Mouse (Mus musculus) hindbrain, embryonic 12.5 days (tissue): ENCODE results near the gene Mrtfb. TPM values are rescaled to one million over a fixed set of nuclear protein-coding genes. Genes with fewer than 3 reads are reported as not detected.

Experiments
- ATAC-seq: fragments of 200-750 bp; cut with Nextera tagmentation; 2 replicates; pipeline ENCODE4 v1.8.0; 2017; ENCODE audit warnings: moderate TSS enrichment; ENCODE audit not compliant: low FRiP score
- H3K27ac ChIP-seq: fragments of 300-500 bp; sonication (generic); 2 replicates; pipeline ENCODE4 v1.5.1; 2016; ENCODE audit warnings: mild to moderate bottlenecking
- H3K27me3 ChIP-seq: fragments of 300-500 bp; sonication (generic); 2 replicates; pipeline ENCODE4 v1.6.1; 2016; ENCODE audit warnings: mild to moderate bottlenecking
- H3K36me3 ChIP-seq: fragments of 300-500 bp; sonication (generic); 2 replicates; pipeline ENCODE4 v1.6.1; 2016; ENCODE audit warnings: mild to moderate bottlenecking
- H3K4me1 ChIP-seq: fragments of 300-500 bp; sonication (generic); 2 replicates; pipeline ENCODE4 v1.6.1; 2016
- H3K4me2 ChIP-seq: fragments of 300-500 bp; sonication (generic); replicated peaks from 2 replicates; pipeline ENCODE4 v1.6.1; 2016; ENCODE audit warnings: mild to moderate bottlenecking
- H3K4me3 ChIP-seq: fragments of 300-500 bp; sonication (generic); 2 replicates; pipeline ENCODE4 v1.5.1; 2016; ENCODE audit warnings: mild to moderate bottlenecking
- H3K9ac ChIP-seq: fragments of 300-500 bp; sonication (generic); 2 replicates; pipeline ENCODE4 v1.6.1; 2016; ENCODE audit warnings: mild to moderate bottlenecking, moderate library complexity
- H3K9me3 ChIP-seq: fragments of 300-500 bp; sonication (generic); replicated peaks from 2 replicates; pipeline ENCODE4 v1.6.1; 2016; ENCODE audit warnings: mild to moderate bottlenecking
- WGBS: fragments of 180-500 bp; shearing (Covaris S2); methylation state at CpG from one replicate; pipeline ENCODE4 v1.1.7; 2016; 5-methylcytosine and 5-hydroxymethylcytosine counted together
- polyA plus RNA-seq: library from polyadenylated mRNA; unstranded; fragments of >200 nt; fragmentation: Nextera tagmentation; extraction: Ambion mirVana; gene quantifications from 2 replicates; pipeline ENCODE4 v1.2.1, GENCODE M21; 2016

Mrtfb gene
- polyA plus RNA-seq, 1 experiment from 2014 or later = 15.9 TPM

DNA sequence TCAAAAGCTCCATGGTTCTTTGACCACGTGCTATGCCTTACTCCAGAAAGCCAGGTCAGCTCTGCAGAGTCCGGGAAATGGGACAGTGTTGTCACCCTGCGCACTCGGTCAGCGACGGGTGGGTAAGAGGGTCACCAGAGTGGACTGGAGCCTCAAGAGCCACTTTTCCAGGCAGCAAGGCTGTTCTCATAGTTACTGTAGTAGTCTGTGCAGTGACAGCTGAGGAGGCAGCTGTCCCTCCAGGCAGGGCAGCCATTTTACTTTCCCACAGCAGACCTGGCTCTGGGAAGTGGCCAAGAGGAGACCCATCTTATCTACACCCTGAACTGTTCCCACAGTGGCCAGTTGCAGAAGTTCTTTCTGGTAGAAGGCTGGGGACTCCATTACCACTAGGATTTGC lies 159.2 kb downstream of the Mrtfb start:
- no peak overlapping the region for H3K9ac ChIP-seq
- no peak overlapping the region for H3K27ac ChIP-seq
- H3K27me3 ChIP-seq = no peaks in the 10 kb centered on the region
- H3K36me3 ChIP-seq = peaks cover 22% of the 10 kb centered on the region
- H3K4me1 ChIP-seq = no peaks in the 10 kb centered on the region
- WGBS = 92% methylated on average over 6 of the region's 6 CpGs
- ATAC-seq = no peak
- H3K4me3 ChIP-seq = no peak overlapping the region
- no peak overlapping the region for H3K4me2 ChIP-seq
- H3K9me3 ChIP-seq = no peaks in the 10 kb centered on the region

DNA sequence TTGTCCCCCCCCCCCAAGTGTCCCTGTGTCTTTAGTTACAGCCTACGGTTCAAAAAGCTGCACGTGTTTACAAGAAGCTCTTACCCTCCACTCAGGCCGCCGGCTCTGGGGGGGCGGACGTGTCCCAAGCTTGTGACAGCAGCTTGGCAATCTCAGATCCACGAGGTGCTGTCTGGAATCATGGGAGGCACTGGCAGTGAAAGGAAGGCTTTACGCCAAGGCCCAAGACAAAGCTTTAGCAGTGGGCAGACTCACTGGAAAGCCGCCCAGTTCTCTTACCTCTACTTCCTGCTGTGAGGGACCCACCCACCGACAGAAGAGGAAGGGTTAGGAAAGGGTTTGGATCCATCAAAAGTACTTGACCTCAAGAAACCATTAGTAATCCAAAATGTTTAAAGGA lies 160.2 kb downstream of the Mrtfb start:
- no peak overlapping the region for H3K27ac ChIP-seq
- no peaks in the 10 kb centered on the region for H3K9me3 ChIP-seq
- H3K9ac ChIP-seq = no peak overlapping the region
- H3K4me3 ChIP-seq = no peak overlapping the region
- no peaks in the 10 kb centered on the region for H3K4me1 ChIP-seq
- H3K36me3 ChIP-seq = peaks cover 12% of the 10 kb centered on the region
- no peak for ATAC-seq
- no peak overlapping the region for H3K4me2 ChIP-seq
- H3K27me3 ChIP-seq = no peaks in the 10 kb centered on the region
- WGBS = 82% methylated on average over 10 of the region's 10 CpGs

DNA sequence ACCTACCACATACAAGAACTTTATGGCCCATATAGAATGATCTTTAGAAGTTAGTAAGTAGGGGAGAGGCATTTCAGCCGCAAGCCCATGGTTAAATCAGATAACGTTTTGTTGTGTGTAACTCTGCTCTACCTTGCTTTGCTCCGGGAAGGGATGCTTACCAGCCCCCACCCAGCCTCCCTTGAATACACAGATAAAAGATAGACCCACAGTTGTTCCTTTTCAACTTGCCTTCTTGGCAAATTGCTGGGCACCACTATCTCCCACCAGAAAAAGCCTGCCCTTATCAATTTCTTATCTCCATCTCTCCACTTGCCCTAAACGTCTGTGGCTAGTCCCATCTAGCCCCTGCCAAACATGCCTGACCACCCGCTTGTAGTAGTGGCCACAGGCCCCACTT lies 161.6 kb downstream of the Mrtfb start:
- peaks cover under 1% of the 10 kb centered on the region for H3K36me3 ChIP-seq
- no peak overlapping the region for H3K4me3 ChIP-seq
- no peak overlapping the region for H3K27ac ChIP-seq
- 87% methylated on average over 5 of the region's 5 CpGs for whole genome bisulfite sequencing
- no peak for ATAC-seq
- no peak overlapping the region for H3K4me2 ChIP-seq
- no peaks in the 10 kb centered on the region for H3K4me1 ChIP-seq
- no peaks in the 10 kb centered on the region for H3K9me3 ChIP-seq
- H3K27me3 ChIP-seq = no peaks in the 10 kb centered on the region
- H3K9ac ChIP-seq = no peak overlapping the region

DNA sequence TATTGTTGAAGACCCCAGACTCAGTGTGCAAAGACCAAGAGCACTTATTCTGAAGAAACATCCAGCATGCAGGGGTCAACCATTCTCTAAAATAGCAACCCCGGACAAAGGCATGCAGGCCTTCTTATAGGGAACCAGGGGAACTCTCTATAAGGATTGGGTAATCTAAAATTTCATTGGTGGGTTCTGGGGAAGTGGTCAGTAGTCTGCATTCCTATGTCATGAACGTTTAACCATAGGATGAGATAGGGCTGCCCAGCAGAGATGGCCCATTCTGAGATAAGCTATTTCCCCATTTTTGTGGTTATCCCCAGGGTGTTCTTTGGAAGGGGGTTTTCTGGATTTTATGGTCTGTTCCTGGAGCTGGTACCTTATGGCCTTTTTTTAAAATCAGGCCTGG lies 163.5 kb downstream of the Mrtfb start:
- WGBS = 74% methylated on average over 2 of the region's 2 CpGs
- Histone ChIP-seq H3K9me3 (no peaks in the 10 kb centered on the region), H3K36me3 (no peaks in the 10 kb centered on the region), H3K4me3 (no peak overlapping the region), H3K9ac (no peak overlapping the region), H3K27me3 (no peaks in the 10 kb centered on the region), H3K27ac (no peak overlapping the region), H3K4me1 (no peaks in the 10 kb centered on the region), H3K4me2 (no peak overlapping the region)
- no peak for ATAC-seq

DNA sequence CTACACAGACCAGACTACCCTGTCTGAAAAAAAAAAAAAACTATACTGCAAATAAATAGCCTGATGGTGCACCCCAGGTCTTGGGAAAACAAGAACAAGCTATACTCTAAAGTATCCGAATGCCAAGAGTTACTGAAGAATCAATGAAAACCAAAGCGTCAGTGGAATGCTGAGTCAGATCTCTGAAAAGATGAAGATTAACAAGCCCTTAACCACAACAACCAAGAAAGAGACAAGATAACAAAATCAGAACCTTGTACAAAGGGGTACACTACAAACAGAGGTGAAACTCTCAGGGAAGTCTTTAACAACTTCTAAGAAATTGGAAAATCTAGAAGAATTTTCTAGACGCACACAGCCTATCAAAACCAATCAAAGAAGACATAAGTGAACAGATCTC lies 166.2 kb downstream of the Mrtfb start:
- no peak for ATAC-seq

DNA sequence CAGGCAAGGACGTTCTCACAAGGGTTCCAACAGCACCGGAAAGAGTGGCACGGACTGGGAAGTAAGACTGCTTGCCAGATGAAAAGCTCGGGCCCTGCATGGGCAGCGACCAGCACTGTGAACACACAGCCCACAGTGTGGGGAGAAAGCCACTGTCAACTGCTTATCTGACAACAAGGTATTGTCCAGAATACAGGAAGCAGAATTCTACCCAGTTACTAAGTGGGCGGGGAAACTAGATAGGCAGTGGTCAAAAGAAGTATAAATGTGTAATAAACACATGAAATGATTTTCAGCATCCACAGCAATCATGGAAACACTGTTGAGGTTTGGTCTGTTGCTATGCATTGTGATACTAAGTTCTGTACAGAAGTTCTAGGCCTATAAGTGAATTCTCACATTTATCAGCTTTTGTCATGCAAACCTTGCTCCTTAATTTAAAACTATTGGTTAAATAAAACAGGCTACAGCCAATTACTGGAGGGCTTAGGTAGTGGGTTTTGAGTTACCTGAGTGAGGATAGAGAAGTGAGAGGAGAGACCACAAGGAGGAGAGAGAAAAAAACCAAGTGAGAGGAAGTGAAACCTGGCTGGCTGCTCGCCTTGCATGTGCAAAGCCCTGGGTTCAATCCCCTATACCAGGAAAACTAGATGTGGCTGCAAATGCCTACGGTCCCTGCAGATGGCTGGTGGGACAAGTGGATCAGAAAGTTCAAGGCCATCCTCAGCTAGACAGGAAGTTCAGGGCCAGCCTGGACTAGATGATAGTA lies 167.5 kb downstream of the Mrtfb start:
- 84% methylated on average over 8 of the region's 8 CpGs for WGBS
- Histone ChIP-seq H3K27ac (no peak overlapping the region), H3K27me3 (no peaks in the 10 kb centered on the region), H3K36me3 (no peaks in the 10 kb centered on the region), H3K4me2 (no peak overlapping the region), H3K9me3 (no peaks in the 10 kb centered on the region), H3K9ac (no peak overlapping the region), H3K4me3 (no peak overlapping the region), H3K4me1 (no peaks in the 10 kb centered on the region)
- ATAC-seq = no peak

More for the DNA sequence above, 166.2 kb downstream of the Mrtfb start:
- no peaks in the 10 kb centered on the region for H3K27me3 ChIP-seq
- H3K4me3 ChIP-seq = no peak overlapping the region
- H3K27ac ChIP-seq = no peak overlapping the region
- no peaks in the 10 kb centered on the region for H3K36me3 ChIP-seq
- WGBS = 91% methylated on average over 3 of the region's 3 CpGs
- no peak overlapping the region for H3K9ac ChIP-seq
- H3K4me1 ChIP-seq = no peaks in the 10 kb centered on the region
- no peak overlapping the region for H3K4me2 ChIP-seq
- no peaks in the 10 kb centered on the region for H3K9me3 ChIP-seq

DNA sequence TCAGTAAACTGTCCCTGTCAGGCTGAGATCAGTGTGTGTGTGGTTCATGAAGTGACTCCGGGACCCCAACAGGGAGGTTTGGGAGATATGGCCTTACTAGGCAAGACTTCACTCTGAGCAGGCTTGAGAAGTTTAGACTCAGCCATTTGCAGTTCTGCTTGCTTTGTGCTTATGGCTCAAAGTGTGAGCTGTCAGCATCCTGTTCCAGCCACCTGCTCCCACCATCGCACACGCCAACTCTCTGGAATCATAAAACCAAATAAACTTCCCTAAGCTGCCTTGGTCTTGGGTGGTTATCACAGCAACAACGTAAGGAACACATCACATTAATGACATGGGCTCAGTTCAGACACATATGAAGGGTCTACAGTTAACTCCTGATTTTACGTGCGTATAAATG lies 169.5 kb downstream of the Mrtfb start:
- 93% methylated on average over 6 of the region's 6 CpGs for WGBS

DNA sequence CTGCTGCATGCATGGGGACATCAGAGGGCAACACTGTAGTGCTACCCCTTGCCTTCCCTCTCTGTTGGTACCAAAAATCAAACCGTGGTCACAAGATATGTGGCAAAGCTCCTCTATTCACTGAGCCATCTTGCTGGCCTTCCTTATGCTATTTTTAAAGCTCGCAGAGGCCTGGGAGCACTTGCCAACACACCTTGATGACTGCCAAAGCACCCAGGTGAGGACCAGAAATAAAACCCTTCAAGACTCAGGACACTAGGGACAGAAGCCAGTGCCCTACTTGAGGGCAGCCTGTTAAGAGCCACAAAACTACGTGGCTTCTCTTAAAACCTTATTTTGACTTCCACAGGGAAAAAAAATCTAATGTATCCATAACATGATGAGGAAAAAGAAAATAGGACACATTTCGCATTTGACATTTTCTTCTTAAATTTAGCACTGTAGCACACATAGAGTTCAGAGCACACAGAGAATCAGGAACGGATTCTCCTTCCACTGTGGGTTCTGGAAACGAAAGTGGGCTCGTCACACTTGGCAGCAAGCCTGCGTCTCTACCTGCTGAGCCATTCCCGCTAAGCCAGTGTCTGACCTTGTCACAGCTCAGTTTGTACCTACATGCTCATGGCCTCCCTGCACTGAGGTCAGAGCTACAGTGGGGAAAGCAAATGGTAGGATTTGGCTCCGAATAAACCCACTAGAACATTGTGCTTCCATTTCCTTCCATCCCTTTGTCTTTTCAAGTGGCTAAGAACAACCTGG lies 170.7 kb downstream of the Mrtfb start:
- WGBS = 89% methylated on average over 10 of the region's 10 CpGs
- no peaks in the 10 kb centered on the region for H3K4me1 ChIP-seq

More for the DNA sequence above, 169.5 kb downstream of the Mrtfb start:
- no peak overlapping the region for H3K4me3 ChIP-seq
- no peaks in the 10 kb centered on the region for H3K27me3 ChIP-seq
- no peak overlapping the region for H3K4me2 ChIP-seq
- H3K36me3 ChIP-seq = no peaks in the 10 kb centered on the region
- no peaks in the 10 kb centered on the region for H3K4me1 ChIP-seq
- no peak overlapping the region for H3K27ac ChIP-seq
- H3K9ac ChIP-seq = no peak overlapping the region
- H3K9me3 ChIP-seq = no peaks in the 10 kb centered on the region
- no peak for ATAC-seq

DNA sequence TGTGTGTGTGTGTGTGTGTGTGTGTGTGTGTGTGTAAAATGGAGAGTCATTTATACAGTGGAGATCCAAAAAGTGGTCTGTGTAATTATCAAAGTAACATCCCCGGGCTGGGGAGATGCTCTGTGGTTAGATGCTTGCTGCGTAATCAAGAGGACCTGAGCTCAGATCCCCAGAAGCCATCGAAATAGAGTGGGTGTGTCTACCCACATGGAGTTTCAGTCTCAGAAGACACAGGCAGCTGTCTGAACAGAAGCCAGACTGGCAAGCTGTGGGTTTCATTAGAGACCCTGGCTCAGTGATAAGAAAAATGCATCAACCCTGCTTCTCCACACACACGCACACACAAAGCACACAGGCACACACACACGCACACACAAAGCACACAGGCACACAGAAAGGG lies 171.8 kb downstream of the Mrtfb start:
- 87% methylated on average over 5 of the region's 5 CpGs for whole genome bisulfite sequencing
- Histone ChIP-seq H3K9me3 (no peaks in the 10 kb centered on the region), H3K9ac (no peak overlapping the region), H3K4me2 (no peak overlapping the region), H3K4me1 (no peaks in the 10 kb centered on the region), H3K4me3 (no peak overlapping the region), H3K27ac (no peak overlapping the region), H3K27me3 (no peaks in the 10 kb centered on the region), H3K36me3 (no peaks in the 10 kb centered on the region)
- ATAC-seq = no peak

More for the DNA sequence above, 170.7 kb downstream of the Mrtfb start:
- Histone ChIP-seq H3K27ac (no peak overlapping the region), H3K9ac (no peak overlapping the region), H3K4me2 (no peak overlapping the region), H3K27me3 (no peaks in the 10 kb centered on the region), H3K9me3 (no peaks in the 10 kb centered on the region), H3K36me3 (no peaks in the 10 kb centered on the region), H3K4me3 (no peak overlapping the region)
- no peak for ATAC-seq

DNA sequence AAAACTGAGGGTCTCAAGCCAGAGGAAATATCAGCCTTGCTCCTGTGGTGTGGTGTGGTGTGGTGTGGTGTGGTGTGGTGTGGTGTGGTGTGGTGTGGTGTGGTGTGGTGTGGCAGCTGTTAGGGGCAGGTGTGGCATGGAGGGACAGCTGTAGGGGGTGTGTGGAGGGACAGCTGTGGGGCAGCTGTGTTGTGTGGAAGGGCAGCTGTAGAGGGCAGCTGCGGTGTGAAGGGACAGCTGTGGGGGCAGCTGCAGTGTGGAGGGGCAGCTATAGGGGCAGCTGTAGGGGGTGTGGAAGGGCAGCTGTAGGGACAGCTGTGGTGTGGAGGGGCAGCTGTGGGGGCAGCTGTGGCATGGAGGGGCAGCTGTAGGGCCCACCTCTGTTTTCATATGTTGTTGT lies 172.5 kb downstream of the Mrtfb start:
- Histone ChIP-seq H3K4me3 (no peak overlapping the region), H3K4me1 (no peaks in the 10 kb centered on the region), H3K9ac (no peak overlapping the region), H3K27me3 (no peaks in the 10 kb centered on the region), H3K36me3 (no peaks in the 10 kb centered on the region), H3K9me3 (no peaks in the 10 kb centered on the region), H3K4me2 (no peak overlapping the region), H3K27ac (no peak overlapping the region)
- no peak for ATAC-seq
- WGBS = 80% methylated on average over 1 of the region's 1 CpGs

DNA sequence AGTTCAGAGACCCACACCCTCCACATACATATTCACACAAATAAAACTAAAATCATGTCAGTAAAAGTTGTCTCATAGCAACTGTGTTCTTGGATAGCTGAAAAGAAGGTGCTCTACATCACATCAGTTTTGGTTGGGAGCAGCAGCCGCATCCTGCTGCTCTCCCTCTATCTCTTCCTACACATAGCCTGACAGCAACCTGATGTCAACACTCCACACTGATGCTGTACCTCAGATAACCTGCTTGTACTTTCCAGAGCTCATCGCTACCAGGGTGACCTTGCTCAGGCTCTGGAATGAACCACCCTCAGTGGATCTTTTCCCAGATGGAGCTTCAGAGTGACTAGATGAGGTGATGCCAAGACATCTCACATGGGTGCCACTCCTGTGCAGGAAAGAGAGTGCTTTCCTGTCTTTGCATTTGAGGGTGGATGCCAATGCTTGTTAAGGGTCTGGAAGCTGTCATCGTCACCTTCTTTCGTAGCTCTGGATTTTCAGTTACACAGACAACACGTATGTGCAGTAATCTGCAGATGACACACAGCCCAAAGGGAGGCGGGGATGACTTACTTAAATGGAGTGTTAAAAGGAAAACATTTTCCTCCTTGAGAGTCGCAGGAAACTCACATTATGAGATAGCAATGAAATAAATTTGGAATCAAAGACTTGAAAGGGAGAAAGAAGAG lies 173.8 kb downstream of the Mrtfb start:
- no peak overlapping the region for H3K27ac ChIP-seq
- H3K4me3 ChIP-seq = no peak overlapping the region
- no peaks in the 10 kb centered on the region for H3K4me1 ChIP-seq
- H3K4me2 ChIP-seq = no peak overlapping the region
- no peak for ATAC-seq
- whole genome bisulfite sequencing = 93% methylated on average over 7 of the region's 7 CpGs
- no peaks in the 10 kb centered on the region for H3K9me3 ChIP-seq
- no peaks in the 10 kb centered on the region for H3K36me3 ChIP-seq
- no peaks in the 10 kb centered on the region for H3K27me3 ChIP-seq
- H3K9ac ChIP-seq = no peak overlapping the region

DNA sequence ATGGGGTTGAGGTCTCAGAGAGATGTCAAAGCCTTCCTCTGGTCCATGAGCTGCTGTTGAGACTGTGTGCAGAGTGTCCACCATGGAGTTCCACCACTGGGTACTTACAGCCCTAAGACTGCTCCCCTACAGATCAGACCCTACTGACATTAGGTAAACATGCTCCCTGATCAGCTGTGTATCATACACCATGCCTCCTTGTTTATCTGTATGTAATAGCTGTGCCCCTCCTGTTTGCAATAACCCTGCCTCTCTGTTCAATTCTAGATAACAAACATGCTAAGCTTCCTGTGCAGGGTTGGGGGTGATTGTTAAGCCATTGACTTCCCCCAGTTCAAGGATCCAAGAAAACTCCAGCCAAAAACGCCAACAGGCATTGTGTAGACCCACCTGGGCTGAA lies 174.7 kb downstream of the Mrtfb start:
- WGBS = 78% methylated on average over 1 of the region's 1 CpGs
- no peak overlapping the region for H3K4me3 ChIP-seq
- no peaks in the 10 kb centered on the region for H3K27me3 ChIP-seq
- no peak overlapping the region for H3K4me2 ChIP-seq
- no peaks in the 10 kb centered on the region for H3K4me1 ChIP-seq
- no peaks in the 10 kb centered on the region for H3K9me3 ChIP-seq
- H3K36me3 ChIP-seq = no peaks in the 10 kb centered on the region
- H3K27ac ChIP-seq = no peak overlapping the region
- ATAC-seq = no peak
- H3K9ac ChIP-seq = no peak overlapping the region
